Mouse (Mus musculus) thymus, adult 2 months (tissue): ENCODE results near the gene Cbarp.

Experiments
- CTCF ChIP-seq: fragments of 200-500 bp; IDR thresholded peaks from 2 replicates; pipeline ENCODE4 v1.5.1; 2012; ENCODE audit warnings: mild to moderate bottlenecking, control low read depth, low read length, moderate library complexity, borderline replicate concordance; ENCODE audit not compliant: control insufficient read depth, poor library complexity, insufficient read depth; ENCODE audit errors: extremely low read depth
- POLR2A ChIP-seq: fragments of 200-500 bp; IDR thresholded peaks from 2 replicates; pipeline ENCODE4 v1.6.1; 2012; ENCODE audit warnings: mild to moderate bottlenecking, low read length, control low read depth, moderate library complexity; ENCODE audit not compliant: control insufficient read depth, poor library complexity, insufficient read depth; ENCODE audit errors: extremely low read depth

DNA sequence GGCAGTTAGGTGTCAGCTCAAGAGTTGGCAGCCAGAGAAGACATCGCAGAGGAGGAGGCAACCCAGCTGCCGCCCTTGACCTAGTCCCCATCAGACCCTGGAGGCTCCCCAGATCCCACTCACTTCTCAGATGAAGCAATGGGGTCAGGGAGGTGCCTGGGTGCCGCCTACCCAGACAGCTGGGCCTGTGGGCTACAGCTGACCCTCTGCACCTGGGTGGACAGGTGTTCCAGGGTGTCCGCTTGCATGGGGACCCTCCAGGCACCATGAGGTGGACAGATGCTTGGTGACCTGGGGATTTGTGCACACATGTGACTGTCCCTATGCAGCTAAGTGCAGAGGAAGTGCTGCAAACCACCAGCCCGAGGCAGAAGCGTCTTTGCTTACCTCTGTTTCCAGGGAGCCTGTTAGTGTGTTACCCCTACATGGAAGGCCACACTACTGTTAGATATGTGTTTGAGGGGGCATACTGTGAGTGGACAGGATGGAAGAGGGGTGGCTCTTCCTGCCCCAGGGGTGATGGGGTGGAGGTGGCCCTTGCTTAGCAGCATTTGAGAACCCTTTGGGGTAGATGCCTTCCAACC lies 22.2 kb upstream of the Cbarp start:
- TF ChIP-seq POLR2A = no peak
- TF ChIP-seq CTCF = no peak
